Mouse (Mus musculus) cerebellum, adult 9-10 months (tissue): ENCODE measurements at regions not wholly inside any gene's neighbourhood (a gene's known extent, or its start where the extent isn't known, plus 50 kb on each side); places are given as distances from the start of the nearest gene placed in this dataset.

ENCODE experiments used
- DNase-seq: peaks from one replicate; pipeline ENCODE4 v3.0.0; 2022

- DNase-seq, result no peak
Observed at GRCm38 (mm10) chr15:67278869-67279268, 778.2 kb upstream of the Lrrc6 start.

- DNase-seq, result no peak
Observed at GRCm38 (mm10) chr15:67275058-67275457, 774.3 kb upstream of the Lrrc6 start.

- no peak for DNase-seq
Observed at GRCm38 (mm10) chr15:67272397-67272796, 771.7 kb upstream of the Lrrc6 start.

- no peak for DNase-seq
Observed at GRCm38 (mm10) chr15:67263723-67264122, 763.0 kb upstream of the Lrrc6 start.

GRCm38 (mm10) chr15:67263313-67263712 is 762.6 kb upstream of the Lrrc6 start:
- DNase-seq, result no peak

- DNase-seq, result no peak
Observed at GRCm38 (mm10) chr15:67262269-67262668, 761.6 kb upstream of the Lrrc6 start.

- no peak for DNase-seq
Observed at GRCm38 (mm10) chr15:67260666-67261065, 760.0 kb upstream of the Lrrc6 start.

GRCm38 (mm10) chr15:67249147-67249546 is 748.4 kb upstream of the Lrrc6 start:
- DNase-seq, result no peak

- DNase-seq, result no peak
Observed at GRCm38 (mm10) chr15:67248471-67248870, 747.8 kb upstream of the Lrrc6 start.

- no peak for DNase-seq
Observed at GRCm38 (mm10) chr15:67245658-67246268, 745.1 kb upstream of the Lrrc6 start.

- no peak for DNase-seq
Observed at GRCm38 (mm10) chr15:67244908-67245657, 744.4 kb upstream of the Lrrc6 start.

GRCm38 (mm10) chr15:67235107-67235785 is 734.5 kb upstream of the Lrrc6 start:
- no peak for DNase-seq

- DNase-seq, result no peak
Observed at GRCm38 (mm10) chr15:67229359-67229758, 728.6 kb upstream of the Lrrc6 start.

- no peak for DNase-seq
Observed at GRCm38 (mm10) chr15:67228633-67229032, 727.9 kb upstream of the Lrrc6 start.

- no peak for DNase-seq
Observed at GRCm38 (mm10) chr15:67227456-67228164, 726.9 kb upstream of the Lrrc6 start.

GRCm38 (mm10) chr15:67226900-67227299 is 726.2 kb upstream of the Lrrc6 start:
- DNase-seq, result no peak
